Mouse (Mus musculus): ENCODE measurements around the gene Gm13420.
"Not testable (repeated sequence)": the region's sequence is repeated elsewhere in the genome, so short reads cannot be mapped to it uniquely, and the experiment has no call there.

Gene Gm13420

GRCm38 (mm10) chr2:29738799-29739198 lies 12.7 kb downstream of the Gm13420 start:
- no peak for DNase-seq (ENCODE audit: low spot score)

- DNase-seq (ENCODE audit: low spot score), result no peak
These were observed 14.1 kb downstream of the Gm13420 start for GRCm38 (mm10) chr2:29737209-29737925.

GRCm38 (mm10) chr2:29735708-29736107 lies 15.8 kb downstream of the Gm13420 start:
- no peak for DNase-seq (ENCODE audit: low spot score)

GRCm38 (mm10) chr2:29733348-29733747 lies 18.1 kb downstream of the Gm13420 start:
- DNase-seq (ENCODE audit: low spot score), result no peak

GRCm38 (mm10) chr2:29732559-29732958 lies 18.9 kb downstream of the Gm13420 start:
- DNase-seq (ENCODE audit: low spot score), result no peak

- DNase-seq (ENCODE audit: low spot score), result no peak
These were observed 19.9 kb downstream of the Gm13420 start for GRCm38 (mm10) chr2:29731545-29731944.

- no peak for DNase-seq (ENCODE audit: low spot score)
These were observed 22.0 kb downstream of the Gm13420 start for GRCm38 (mm10) chr2:29729500-29729899.

- peak; percentile 63 for DNase-seq (ENCODE audit: low spot score)
These were observed 26.7 kb downstream of the Gm13420 start for GRCm38 (mm10) chr2:29724664-29725365.

GRCm38 (mm10) chr2:29723132-29723531 lies 28.4 kb downstream of the Gm13420 start:
- DNase-seq (ENCODE audit: low spot score), result no peak

GRCm38 (mm10) chr2:29718581-29718980 lies 32.9 kb downstream of the Gm13420 start:
- DNase-seq (ENCODE audit: low spot score), result no peak

- no peak for DNase-seq (ENCODE audit: low spot score)
These were observed 34.8 kb downstream of the Gm13420 start for GRCm38 (mm10) chr2:29716691-29717090.

- DNase-seq (ENCODE audit: low spot score), result no peak
These were observed 35.3 kb downstream of the Gm13420 start for GRCm38 (mm10) chr2:29716143-29716542.

GRCm38 (mm10) chr2:29714127-29714526 lies 37.4 kb downstream of the Gm13420 start:
- DNase-seq (ENCODE audit: low spot score), result no peak

GRCm38 (mm10) chr2:29713501-29713900 lies 38.0 kb downstream of the Gm13420 start:
- no peak for DNase-seq (ENCODE audit: low spot score)

- DNase-seq (ENCODE audit: low spot score), result no peak
These were observed 39.6 kb downstream of the Gm13420 start for GRCm38 (mm10) chr2:29711877-29712276.

GRCm38 (mm10) chr2:29711038-29711437 lies 40.4 kb downstream of the Gm13420 start:
- no peak for DNase-seq (ENCODE audit: low spot score)

GRCm38 (mm10) chr2:29708209-29708608 lies 43.3 kb downstream of the Gm13420 start:
- not testable (repeated sequence) for DNase-seq (ENCODE audit: low spot score)

GRCm38 (mm10) chr2:29707731-29708130 lies 43.8 kb downstream of the Gm13420 start:
- no peak for DNase-seq (ENCODE audit: low spot score)

- no peak for DNase-seq (ENCODE audit: low spot score)
These were observed 44.5 kb downstream of the Gm13420 start for GRCm38 (mm10) chr2:29706726-29707620.

GRCm38 (mm10) chr2:29705493-29705892 lies 46.0 kb downstream of the Gm13420 start:
- no peak for DNase-seq (ENCODE audit: low spot score)

- DNase-seq (ENCODE audit: low spot score), result no peak
These were observed 48.1 kb downstream of the Gm13420 start for GRCm38 (mm10) chr2:29703104-29704081.
